Mouse (Mus musculus) urinary bladder, postnatal 14 days (tissue): ENCODE results near the gene Atxn7l2.

ENCODE experiments used
- DNase-seq: peaks from one replicate; pipeline ENCODE4 v3.0.0; 2021; ENCODE audit warnings: low spot score

Gene Atxn7l2

DNA sequence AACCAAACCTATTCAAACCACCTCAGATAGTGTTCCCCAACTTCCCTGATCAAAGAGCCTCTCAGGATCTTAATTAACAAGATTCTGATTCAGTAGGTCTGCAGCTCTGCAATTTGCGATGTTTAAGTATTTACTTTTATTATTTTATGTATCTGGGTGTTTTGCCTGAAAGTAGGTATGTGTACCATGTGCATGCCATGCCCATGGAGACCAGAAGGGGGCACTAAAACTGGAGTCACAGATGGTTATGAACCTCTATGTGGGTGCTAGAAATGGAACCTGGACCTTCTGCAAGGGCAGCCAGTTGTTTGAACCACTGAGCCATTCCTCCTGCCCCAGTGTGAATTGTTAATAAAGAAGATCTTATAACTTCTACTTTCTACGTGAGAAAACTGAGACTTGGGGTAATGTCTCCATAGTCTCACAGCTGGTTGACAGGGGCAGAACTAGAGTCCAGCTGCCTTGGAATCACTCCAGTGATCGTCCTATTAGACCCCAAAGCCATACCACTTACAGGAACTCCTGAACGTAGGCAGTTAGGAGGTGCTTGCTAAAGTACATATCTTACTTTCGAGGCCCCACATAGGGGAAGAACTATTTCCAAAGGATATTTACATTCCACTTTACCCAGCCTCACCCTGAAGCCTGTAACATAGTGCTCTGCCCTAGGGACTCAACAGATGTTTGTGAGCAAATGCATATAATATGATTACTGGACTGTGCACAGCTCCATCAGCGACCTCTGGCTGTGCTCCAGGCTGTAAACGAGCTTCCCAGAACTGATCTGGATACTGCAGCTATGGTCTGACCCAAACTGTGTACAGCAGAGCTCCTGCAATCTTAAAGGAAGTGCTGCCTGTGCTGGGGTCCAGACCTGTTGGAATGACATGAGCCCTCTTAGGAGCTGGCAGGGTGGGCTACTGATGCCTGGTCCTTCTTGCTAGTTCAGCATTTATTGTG, 31.7 kb downstream of the Atxn7l2 start:
- no peak for DNase-seq

- DNase-seq = peak; percentile 52
Observed at GRCm38 (mm10) chr3:108174672-108175531, 35.8 kb downstream of the Atxn7l2 start.

- DNase-seq = no peak
Observed at GRCm38 (mm10) chr3:108169199-108169598, 41.5 kb downstream of the Atxn7l2 start.

GRCm38 (mm10) chr3:108167499-108167898, 43.2 kb downstream of the Atxn7l2 start:
- no peak for DNase-seq

DNA sequence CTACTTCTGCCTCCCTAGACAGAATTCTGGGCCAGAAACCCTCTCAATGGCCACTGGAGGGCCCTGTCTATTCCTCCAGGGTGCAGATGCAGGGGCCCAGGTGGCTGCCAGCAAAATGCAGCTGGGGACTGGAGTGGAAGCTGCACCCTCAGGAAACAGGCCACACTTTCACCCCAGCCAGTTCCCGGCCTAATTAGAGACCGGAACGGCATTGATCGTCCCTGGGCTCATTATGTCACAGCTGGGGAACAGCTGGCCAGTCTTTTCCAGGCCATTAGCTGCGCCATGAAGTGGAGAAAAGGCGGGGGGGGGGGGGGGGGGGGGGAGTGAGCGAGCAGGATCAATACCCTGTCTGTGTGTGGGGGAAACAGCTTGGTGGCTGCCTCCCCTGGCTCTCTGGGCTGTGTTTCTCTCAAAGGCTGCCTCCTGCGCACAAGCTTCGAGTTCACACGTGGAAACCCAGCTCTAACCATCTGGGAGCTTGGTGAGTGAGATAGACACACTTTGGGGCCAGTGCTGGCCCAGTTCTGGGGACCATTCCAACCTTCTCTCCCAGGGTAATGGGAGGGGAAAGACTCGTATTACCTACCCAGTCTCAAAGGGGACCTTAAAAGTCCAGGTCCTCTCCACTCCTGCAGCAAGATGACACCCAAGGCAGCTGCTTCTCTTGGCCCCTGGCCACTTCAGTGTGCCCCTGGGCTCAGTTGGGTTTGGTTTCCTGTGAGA, 44.1 kb downstream of the Atxn7l2 start:
- DNase-seq = no peak

- DNase-seq = no peak
Observed at GRCm38 (mm10) chr3:108165532-108166315, 45.0 kb downstream of the Atxn7l2 start.

DNA sequence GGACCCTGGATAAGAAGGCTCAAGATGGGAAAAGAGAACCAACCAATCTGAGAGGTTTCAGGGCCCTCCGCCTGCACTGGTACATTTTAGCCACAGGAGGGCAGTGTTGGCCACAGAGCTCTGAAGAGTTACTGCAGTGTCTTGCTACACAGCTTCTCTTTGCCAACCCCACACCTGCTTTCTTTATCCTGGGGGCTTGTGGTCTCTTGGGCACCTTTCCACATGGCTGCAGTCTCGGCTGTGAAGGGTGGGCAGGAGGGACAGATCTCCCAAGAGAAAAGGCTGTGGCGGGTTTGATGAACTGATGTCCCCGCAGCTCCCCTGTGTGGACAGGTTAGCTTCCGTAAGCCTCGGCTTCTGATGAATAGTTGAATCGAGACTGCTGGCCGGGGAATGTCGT, 45.9 kb downstream of the Atxn7l2 start:
- DNase-seq = peak; percentile 76

- no peak for DNase-seq
Observed at GRCm38 (mm10) chr3:108164091-108164490, 46.6 kb downstream of the Atxn7l2 start.

- DNase-seq = no peak
Observed at GRCm38 (mm10) chr3:108158383-108159037, 52.2 kb downstream of the Atxn7l2 start.

- DNase-seq = no peak
Observed at GRCm38 (mm10) chr3:108154656-108155055, 56.1 kb downstream of the Atxn7l2 start, which contains the start of gene Gpr61. Gene Gpr61 (minus strand): TSS chr3:108154882.

- DNase-seq = no peak
Observed at GRCm38 (mm10) chr3:108152290-108152689, 58.4 kb downstream of the Atxn7l2 start.
